Mouse (Mus musculus): ENCODE data around the gene Prkg1.

DNA sequence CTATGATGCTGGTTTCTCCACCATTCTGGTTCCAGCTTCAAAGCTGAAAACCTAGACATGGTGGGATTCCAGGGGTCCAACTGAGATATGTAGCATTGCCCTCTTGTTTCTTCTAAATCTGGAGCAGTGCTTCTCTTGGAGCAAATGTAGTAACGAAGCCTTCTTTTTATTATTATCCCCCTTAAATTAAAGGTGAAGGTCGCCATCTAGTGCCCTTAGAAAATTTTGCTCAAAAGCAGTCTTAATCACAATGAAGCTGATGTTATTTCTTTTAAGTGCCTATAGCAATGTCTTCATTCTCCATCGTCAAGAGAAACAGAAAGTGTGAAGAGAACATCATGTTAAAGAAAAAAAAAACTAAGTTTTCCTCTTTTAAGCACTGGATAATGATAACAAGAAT lies 2.2 kb upstream of the Prkg1 start:
- no peak for TF ChIP-seq CTCF (IDR thresholded peaks at IDR 0.05; ENCODE audit: control insufficient read depth, insufficient read depth, insufficient replicate concordance, low read depth, low read length)
- TF ChIP-seq POLR2A (IDR thresholded peaks at IDR 0.05; ENCODE audit: control insufficient read depth, low read depth, low read length), result no peak
